Mouse (Mus musculus): ENCODE data around the gene Tgtp1. TPM values are rescaled to one million over a fixed set of nuclear protein-coding genes. Genes with fewer than 3 reads are reported as not detected.
A peak's percentile ranks its signal among the peaks of the same experiment; 100 is the strongest.
"Not testable (repeated sequence)": the region's sequence is repeated elsewhere in the genome, so short reads cannot be mapped to it uniquely, and the experiment has no call there.

Gene Tgtp1
- total RNA-seq (2021) = under 1 TPM; 0.27 to 0.54 TPM
- long read RNA-seq, experiment 1, partial matches to known transcripts = 0 of 2 reads
- long read RNA-seq, experiment 1, other reads (novel, unspliced or antisense) = 0 of 2 reads
- long read RNA-seq, experiment 2, partial matches to known transcripts = 0 of 2 reads
- long read RNA-seq, experiment 2, other reads (novel, unspliced or antisense) = 1 of 2 reads

- DNase-seq (ENCODE audit: low spot score in 2 of 2); H3K4me3 ChIP-seq; H3K27ac ChIP-seq: not testable (repeated sequence)
These were observed at the start of gene Tgtp1 for GRCm38 (mm10) chr11:48994018-48994417. Gene Tgtp1 (minus strand): TSS chr11:48994172.

GRCm38 (mm10) chr11:49012074-49012473 is 18.1 kb upstream of the Tgtp1 start:
- H3K4me3 ChIP-seq; H3K27ac ChIP-seq; DNase-seq (ENCODE audit: low spot score in 2 of 2): not testable (repeated sequence)

GRCm38 (mm10) chr11:49006785-49007184 is 12.8 kb upstream of the Tgtp1 start:
- not testable (repeated sequence) for H3K4me3 ChIP-seq; DNase-seq (ENCODE audit: low spot score in 2 of 2); H3K27ac ChIP-seq

GRCm38 (mm10) chr11:49006317-49006716 is 12.3 kb upstream of the Tgtp1 start:
- not testable (repeated sequence) for H3K4me3 ChIP-seq; H3K27ac ChIP-seq; DNase-seq (ENCODE audit: low spot score in 2 of 2)

GRCm38 (mm10) chr11:49000411-49000810 is 6.4 kb upstream of the Tgtp1 start:
- not testable (repeated sequence) for DNase-seq (ENCODE audit: low spot score in 2 of 2); H3K27ac ChIP-seq; H3K4me3 ChIP-seq

GRCm38 (mm10) chr11:48993296-48993695 is 676 bp downstream of the Tgtp1 start:
- not testable (repeated sequence) for H3K4me3 ChIP-seq; H3K27ac ChIP-seq; DNase-seq (ENCODE audit: low spot score in 2 of 2)

GRCm38 (mm10) chr11:48991740-48992520 is 2.0 kb downstream of the Tgtp1 start, which contains the start of gene Gm12185:
Gene Gm12185 (minus strand): TSS chr11:48992226.
- H3K4me3 ChIP-seq; DNase-seq (ENCODE audit: low spot score in 2 of 2): not testable (repeated sequence)
- H3K27ac ChIP-seq = peak within 1 kb of the TSS; percentile 43; the same call in 1 of the 2 replicates

- not testable (repeated sequence) for DNase-seq (ENCODE audit: low spot score in 2 of 2); H3K4me3 ChIP-seq; H3K27ac ChIP-seq
These were observed 4.0 kb downstream of the Tgtp1 start for GRCm38 (mm10) chr11:48989981-48990380.

GRCm38 (mm10) chr11:48988219-48988618 is 5.8 kb downstream of the Tgtp1 start:
- H3K27ac ChIP-seq; H3K4me3 ChIP-seq; DNase-seq (ENCODE audit: low spot score in 2 of 2): not testable (repeated sequence)

- H3K4me3 ChIP-seq; H3K27ac ChIP-seq; DNase-seq (ENCODE audit: low spot score in 2 of 2): not testable (repeated sequence)
These were observed 11.1 kb downstream of the Tgtp1 start for GRCm38 (mm10) chr11:48982848-48983247.

- not testable (repeated sequence) for DNase-seq (ENCODE audit: low spot score in 2 of 2); H3K4me3 ChIP-seq; H3K27ac ChIP-seq
These were observed 13.9 kb downstream of the Tgtp1 start for GRCm38 (mm10) chr11:48980052-48980451.

- not testable (repeated sequence) for H3K27ac ChIP-seq
These were observed 14.7 kb downstream of the Tgtp1 start, which contains the start of gene 9930111J21Rik1 for GRCm38 (mm10) chr11:48979251-48979650. Gene 9930111J21Rik1 (minus strand): TSS chr11:48979398.

GRCm38 (mm10) chr11:48978240-48978939 is 15.6 kb downstream of the Tgtp1 start, which contains the start of gene Olfr56:
Gene Olfr56 (plus strand): TSS chr11:48978889.
- H3K4me3 ChIP-seq; H3K27ac ChIP-seq; DNase-seq (ENCODE audit: low spot score in 2 of 2): not testable (repeated sequence)

More at GRCm38 (mm10) chr11:48979251-48979650, 14.7 kb downstream of the Tgtp1 start, which contains the start of gene 9930111J21Rik1:
- H3K4me3 ChIP-seq; DNase-seq (ENCODE audit: low spot score in 2 of 2): not testable (repeated sequence)

- H3K27ac ChIP-seq; H3K4me3 ChIP-seq; DNase-seq (ENCODE audit: low spot score in 2 of 2): not testable (repeated sequence)
These were observed 19.3 kb downstream of the Tgtp1 start for GRCm38 (mm10) chr11:48974686-48975085.

GRCm38 (mm10) chr11:48946090-48946489 is 47.9 kb downstream of the Tgtp1 start, which contains the start of gene Psme2b:
Gene Psme2b (minus strand): TSS chr11:48946190.
- H3K4me3 ChIP-seq; DNase-seq (ENCODE audit: low spot score in 2 of 2); H3K27ac ChIP-seq: not testable (repeated sequence)

GRCm38 (mm10) chr11:48939286-48939685 is 54.7 kb downstream of the Tgtp1 start:
- not testable (repeated sequence) for H3K4me3 ChIP-seq; DNase-seq (ENCODE audit: low spot score in 2 of 2); H3K27ac ChIP-seq
